Mouse (Mus musculus) small intestine, adult 2 months (tissue): Measurements from ENCODE around the gene Stam.

Source experiments
- CTCF ChIP-seq: fragments of 200-500 bp; IDR thresholded peaks from 2 replicates; pipeline ENCODE4 v1.5.1; 2012; ENCODE audit warnings: low read depth, mild to moderate bottlenecking, control low read depth, inconsistent platforms, low read length, moderate library complexity, mixed read lengths; ENCODE audit not compliant: insufficient replicate concordance, insufficient read length; ENCODE audit errors: extremely low read depth
- POLR2A ChIP-seq: fragments of 200-500 bp; IDR thresholded peaks from 2 replicates; pipeline ENCODE4 v1.6.1; 2012; ENCODE audit warnings: low read depth, mild to moderate bottlenecking, control low read depth, inconsistent platforms, low read length, moderate library complexity

DNA sequence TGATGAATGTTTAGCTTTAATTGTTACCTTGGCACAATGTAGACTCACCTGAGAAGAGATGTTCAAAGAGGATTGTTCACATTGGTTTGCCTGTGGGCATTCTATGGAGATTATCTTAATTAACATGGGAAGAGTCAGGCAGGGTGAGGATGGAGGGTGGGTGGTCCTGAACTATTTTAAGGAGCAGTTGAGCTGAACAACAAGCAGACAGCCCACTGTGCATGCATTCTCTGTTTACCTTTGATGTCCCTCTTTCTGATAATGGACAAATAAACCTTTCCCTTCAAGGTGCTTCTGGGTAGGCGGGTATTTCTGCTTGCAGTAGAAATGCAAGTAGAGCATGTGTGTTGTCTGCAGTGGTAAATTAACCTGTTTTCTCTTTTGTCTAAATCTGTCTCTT is 30.0 kb downstream of the Stam start:
- no peak for TF ChIP-seq CTCF
- no peak for TF ChIP-seq POLR2A
